ENCODE assay signal across 8 mouse cellular contexts in the genomic region with DNA sequence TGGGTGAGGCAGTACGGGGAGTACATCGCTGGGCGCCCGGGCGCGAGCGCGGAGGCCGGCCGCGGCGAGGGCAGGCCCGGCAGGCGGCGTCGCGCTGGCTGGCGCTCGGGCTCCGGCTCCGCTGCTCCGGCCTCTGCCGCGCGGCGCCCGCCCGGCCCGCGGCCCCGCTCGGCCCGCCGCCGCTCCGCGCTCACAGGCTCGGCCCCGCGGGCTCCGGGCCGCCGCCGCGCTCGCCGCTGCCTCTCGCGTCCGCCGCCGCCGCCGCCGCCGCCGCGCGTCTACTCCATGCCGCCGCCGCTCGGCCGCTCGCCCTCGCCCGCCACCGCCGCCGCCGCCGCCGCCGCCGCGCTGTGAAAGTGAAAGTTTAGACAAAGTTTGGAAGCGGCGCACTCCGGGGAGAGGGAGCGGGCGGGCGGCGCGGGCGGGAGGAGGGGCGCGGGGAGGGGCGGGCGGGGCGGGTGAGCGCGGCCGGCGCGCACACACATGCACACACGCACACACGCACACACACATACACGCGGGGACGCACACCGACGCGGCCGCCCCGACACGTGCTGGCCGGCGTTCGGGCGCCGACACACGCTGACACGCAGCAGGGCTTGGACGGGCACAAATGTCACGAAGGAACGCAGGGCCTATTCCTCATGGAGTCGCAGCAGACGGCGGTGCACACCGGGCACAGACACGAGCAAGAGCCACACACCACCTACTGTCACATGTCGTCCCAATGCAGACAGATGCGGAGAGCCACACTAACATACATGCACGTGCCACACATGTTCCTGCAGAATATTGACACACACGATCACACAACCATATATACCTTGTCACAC. TPM values are rescaled to one million over a fixed set of nuclear protein-coding genes. Genes with fewer than 3 reads are reported as not detected.
DNase-seq lines count a peak whose midpoint lies in the region; ATAC-seq lines count a peak whose summit lies in the region.

A gene (minus strand): TSS at position 346 of the 833 bp plus-strand sequence.

- H3K27me3 ChIP-seq in embryonic facial prominence, embryonic 14.5 days (replicated peaks; ENCODE audit: control insufficient read depth, insufficient read depth, low read length) = peaks cover 18% of the 10 kb centered on the region
- peaks cover 85% of the 10 kb centered on the region for H3K27me3 ChIP-seq in heart, embryonic 13.5 days (replicated peaks)
- H3K27me3 ChIP-seq in kidney, embryonic 16.5 days (ENCODE audit: insufficient read depth, low read length) = peaks cover 84% of the 10 kb centered on the region
- peaks cover 98% of the 10 kb centered on the region for H3K27me3 ChIP-seq in liver, embryonic 12.5 days (replicated peaks)

- peak; percentile 14 for ATAC-seq in activated CD4-positive, CD25-positive, alpha-beta regulatory T cell, adult 4 months
- peak; percentile 62 for ATAC-seq in embryonic facial prominence, embryonic 14.5 days (ENCODE audit: low read depth)
- ATAC-seq in heart, embryonic 13.5 days (ENCODE audit: extremely low read depth, insufficient number of reproducible peaks, low FRiP score, low TSS enrichment) = peak; percentile 2; the same call in 1 of the 2 replicates
- peak; percentile 52; the same call in 1 of the 2 replicates for ATAC-seq in kidney, embryonic 16.5 days (ENCODE audit: low FRiP score, low TSS enrichment)
- peak; percentile 10 for ATAC-seq in liver, embryonic 12.5 days

- peak within 1 kb of the TSS; percentile 96 for H3K27ac ChIP-seq in embryonic facial prominence, embryonic 14.5 days (replicated peaks; ENCODE audit: low read depth, low read length)
- peak within 1 kb of the TSS; percentile 85 for H3K27ac ChIP-seq in heart, embryonic 13.5 days (replicated peaks)
- H3K27ac ChIP-seq in kidney, embryonic 16.5 days (ENCODE audit: low read length) = peak within 1 kb of the TSS; percentile 47
- H3K27ac ChIP-seq in liver, embryonic 12.5 days = no peak within 1 kb of the TSS

- peaks cover 25% of the 10 kb centered on the region for H3K4me1 ChIP-seq in embryonic facial prominence, embryonic 14.5 days (ENCODE audit: control insufficient read depth, insufficient read depth, low read length)
- peaks cover 27% of the 10 kb centered on the region for H3K4me1 ChIP-seq in heart, embryonic 13.5 days
- H3K4me1 ChIP-seq in kidney, embryonic 16.5 days (ENCODE audit: insufficient read depth, low read length) = no peaks in the 10 kb centered on the region
- H3K4me1 ChIP-seq in liver, embryonic 12.5 days = peaks cover 27% of the 10 kb centered on the region

- peak within 1 kb of the TSS; percentile 89 for H3K4me2 ChIP-seq in embryonic facial prominence, embryonic 14.5 days (ENCODE audit: low read depth, low read length)
- H3K4me2 ChIP-seq in heart, embryonic 13.5 days = peak within 1 kb of the TSS; percentile 87
- peak within 1 kb of the TSS; percentile 96 for H3K4me2 ChIP-seq in kidney, embryonic 16.5 days (replicated peaks; ENCODE audit: low read depth, low read length)
- H3K4me2 ChIP-seq in liver, embryonic 12.5 days = peak within 1 kb of the TSS; percentile 89

- H3K36me3 ChIP-seq in embryonic facial prominence, embryonic 14.5 days (ENCODE audit: control insufficient read depth, insufficient read depth, low read length) = peaks cover 18% of the 10 kb centered on the region; the same call in 1 of the 2 replicates
- peaks cover 8% of the 10 kb centered on the region for H3K36me3 ChIP-seq in heart, embryonic 13.5 days
- H3K36me3 ChIP-seq in kidney, embryonic 16.5 days (ENCODE audit: insufficient read depth, low read length) = no peaks in the 10 kb centered on the region
- H3K36me3 ChIP-seq in liver, embryonic 12.5 days = no peaks in the 10 kb centered on the region

- DNase-seq in CD4-positive, CD25-positive, alpha-beta regulatory T cell, adult 2 months (ENCODE audit: low read depth, low spot score) = peak; percentile 71
- peak; percentile 76 for DNase-seq in embryonic facial prominence, embryonic 14.5 days (ENCODE audit: low spot score)
- peak; percentile 71 for DNase-seq in naive thymus-derived CD4-positive, alpha-beta T cell, adult 2 months (ENCODE audit: low read depth)
- DNase-seq in urinary bladder, postnatal 4 days (ENCODE audit: low spot score in 2 of 2) = peak; percentile 64 to 81

- peak within 1 kb of the TSS; percentile 95 for H3K9ac ChIP-seq in embryonic facial prominence, embryonic 14.5 days (ENCODE audit: low read depth, low read length)
- H3K9ac ChIP-seq in heart, embryonic 13.5 days = peak within 1 kb of the TSS; percentile 98
- H3K9ac ChIP-seq in kidney, embryonic 16.5 days (replicated peaks; ENCODE audit: low read length) = peak within 1 kb of the TSS; percentile 87
- H3K9ac ChIP-seq in liver, embryonic 12.5 days = peak within 1 kb of the TSS; percentile 73

- no peaks in the 10 kb centered on the region for H3K9me3 ChIP-seq in embryonic facial prominence, embryonic 14.5 days (ENCODE audit: control insufficient read depth, low read length)
- no peaks in the 10 kb centered on the region for H3K9me3 ChIP-seq in heart, embryonic 13.5 days
- H3K9me3 ChIP-seq in kidney, embryonic 16.5 days (ENCODE audit: low read length) = no peaks in the 10 kb centered on the region
- no peaks in the 10 kb centered on the region for H3K9me3 ChIP-seq in liver, embryonic 12.5 days (replicated peaks)

- H3K4me3 ChIP-seq in embryonic facial prominence, embryonic 14.5 days (ENCODE audit: low read depth, low read length) = peak within 1 kb of the TSS; percentile 71
- H3K4me3 ChIP-seq in heart, embryonic 13.5 days = peak within 1 kb of the TSS; percentile 87
- peak within 1 kb of the TSS; percentile 73 for H3K4me3 ChIP-seq in kidney, embryonic 16.5 days (ENCODE audit: low read length)
- H3K4me3 ChIP-seq in liver, embryonic 12.5 days = peak within 1 kb of the TSS; percentile 67

- WGBS in embryonic facial prominence, embryonic 14.5 days = 2% methylated on average over 25 of the region's 125 CpGs
- 1% methylated on average over 80 of the region's 125 CpGs for WGBS in heart, embryonic 13.5 days
- 2% methylated on average over 42 of the region's 125 CpGs for WGBS in kidney, embryonic 16.5 days
- 2% methylated on average over 46 of the region's 125 CpGs for WGBS in liver, embryonic 12.5 days (ENCODE audit: insufficient replicate concordance)

RNA-seq across cellular contexts. Expression of the gene that starts here (rescaled TPM):
- polyA plus RNA-seq in activated CD4-positive, CD25-positive, alpha-beta regulatory T cell, adult 4 months (2017; shearing (Covaris generic)) = 1 to 10 TPM; 2.0 to 2.2 TPM
- 64.0 and 67.4 TPM in 2 replicates for polyA plus RNA-seq in embryonic facial prominence, embryonic 14.5 days (2014; fragmentation: Nextera tagmentation; extraction: Ambion mirVana)
- polyA plus RNA-seq in heart, embryonic 13.5 days (2015; fragmentation: Nextera tagmentation; extraction: Ambion mirVana) = 10.0 and 11.7 TPM in 2 replicates
- polyA plus RNA-seq in kidney, embryonic 16.5 days (2015; fragmentation: Nextera tagmentation; extraction: Ambion mirVana) = 14.8 and 15.9 TPM in 2 replicates
- polyA plus RNA-seq in liver, embryonic 12.5 days (2016; fragmentation: Nextera tagmentation; extraction: Ambion mirVana) = 2.8 and 2.9 TPM in 2 replicates

Comparison
In these comparisons a context has a peak if more than half of its experiments do, and no peak if none do; other contexts are left out.
1. ATAC-seq: peak in every context shown above with its lines; median percentile 62 in embryonic facial prominence, embryonic 14.5 days; 52 in kidney, embryonic 16.5 days; 14 in activated CD4-positive, CD25-positive, alpha-beta regulatory T cell, adult 4 months; 10 in liver, embryonic 12.5 days; 2 in heart, embryonic 13.5 days.